Mouse (Mus musculus) stomach, postnatal 0 days (tissue): ENCODE measurements around the gene Prss30.

Source experiments
- CTCF ChIP-seq: IDR thresholded peaks from 2 replicates; pipeline ENCODE4 v1.5.1; 2016; ENCODE audit warnings: antibody characterized with exemption, low read depth, mild to moderate bottlenecking, moderate library complexity
- EP300 ChIP-seq: optimal IDR thresholded peaks from 2 replicates; pipeline ENCODE3; 2016; ENCODE audit warnings: antibody characterized with exemption

DNA sequence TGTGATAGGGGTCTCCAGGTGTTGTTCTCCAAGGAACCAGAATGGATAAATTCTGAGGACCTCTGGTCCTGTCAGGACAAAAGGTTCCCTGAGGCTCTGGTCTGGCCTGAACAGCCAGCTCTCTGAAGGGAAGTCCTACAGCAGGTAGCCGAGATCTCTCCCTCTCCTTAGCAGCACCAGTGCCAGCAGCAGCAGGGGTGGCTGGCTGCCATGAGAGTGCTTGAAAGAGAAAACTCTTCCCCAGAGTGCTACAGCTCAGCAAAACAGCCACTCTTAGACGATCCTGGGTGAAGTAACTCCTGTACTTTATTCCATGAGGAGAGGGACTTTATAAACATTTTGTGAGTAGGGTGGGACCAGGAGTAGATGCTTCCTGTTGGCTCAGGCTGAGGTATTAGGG is 9.4 kb upstream of the Prss30 start:
- TF ChIP-seq CTCF (no peak), EP300 (no peak)
